Mouse (Mus musculus): ENCODE measurements around the gene Olfr937. TPM values are rescaled to one million over a fixed set of nuclear protein-coding genes. Genes with fewer than 3 reads are reported as not detected.

Gene Olfr937
- total RNA-seq (2023), result not detected in 2 replicates

GRCm38 (mm10) chr9:39064851-39065250, at the start of gene Olfr937:
TSS of gene Olfr937 (minus strand) at chr9:39064951.

GRCm38 (mm10) chr9:39078787-39079186, 14.0 kb upstream of the Olfr937 start, which contains the start of gene Olfr938:
TSS of gene Olfr938 (minus strand) at chr9:39078887.

GRCm38 (mm10) chr9:39023277-39023676, 41.5 kb downstream of the Olfr937 start, which contains the start of gene Olfr146:
TSS of gene Olfr146 (minus strand) at chr9:39023377.

Other genes starting within 250 kb of the Olfr937 start
- not detected in 2 replicates for gene Olfr923, start 238.4 kb downstream of the Olfr937 start, total RNA-seq (2023)
- not detected in 2 replicates for gene Olfr924, start 220.5 kb downstream of the Olfr937 start, total RNA-seq (2023)
- not detected in 2 replicates for gene Olfr26, start 209.9 kb downstream of the Olfr937 start, total RNA-seq (2023)
- not detected in 2 replicates for gene Olfr926, start 187.8 kb downstream of the Olfr937 start, total RNA-seq (2023)
- gene Olfr930, start 135.1 kb downstream of the Olfr937 start, total RNA-seq (2023), result not detected in 2 replicates
- not detected in 2 replicates for gene Olfr933, start 92.6 kb downstream of the Olfr937 start, total RNA-seq (2023)
- not detected in 2 replicates for gene Olfr934, start 76.6 kb downstream of the Olfr937 start, total RNA-seq (2023)
- not detected in 2 replicates for gene Olfr935, start 65.3 kb downstream of the Olfr937 start, total RNA-seq (2023)
- gene Olfr146, start 41.6 kb downstream of the Olfr937 start, total RNA-seq (2023), result not detected in 2 replicates
- gene Olfr938, start 13.9 kb upstream of the Olfr937 start, total RNA-seq (2023), result not detected in 2 replicates
- not detected in 2 replicates for gene Olfr27, start 63.2 kb upstream of the Olfr937 start, total RNA-seq (2023)
- not detected in 2 replicates for gene Olfr943, start 101.4 kb upstream of the Olfr937 start, total RNA-seq (2023)
- gene Olfr944, start 137.0 kb upstream of the Olfr937 start, total RNA-seq (2023), result not detected in 2 replicates
- not detected in 2 replicates for gene Olfr1537, start 185.0 kb upstream of the Olfr937 start, total RNA-seq (2023)
- not detected in 2 replicates for gene Olfr945, start 211.9 kb upstream of the Olfr937 start, total RNA-seq (2023)